Comparison of ENCODE assay signal across 20 mouse cellular contexts in the genomic region with DNA sequence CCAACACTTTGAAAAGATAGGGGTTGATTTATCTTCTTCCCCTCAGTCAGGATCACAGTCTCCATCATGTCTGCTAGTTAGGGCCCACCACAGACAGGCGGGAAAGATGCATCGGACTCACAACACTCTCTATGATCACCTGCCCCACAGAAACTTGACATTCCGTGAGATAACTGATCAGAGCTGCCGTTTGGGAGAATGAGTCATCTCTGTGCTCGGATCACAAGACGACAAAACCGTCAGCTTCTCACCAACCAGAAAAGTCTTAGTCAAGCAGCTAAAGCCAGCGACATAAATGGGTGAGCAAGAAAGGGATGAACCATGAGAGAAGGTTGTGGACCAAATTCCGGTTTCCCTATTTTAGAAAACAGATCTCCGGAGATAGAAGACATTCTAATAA. TPM values are rescaled to one million over a fixed set of nuclear protein-coding genes. Genes with fewer than 3 reads are reported as not detected.
DNase-seq lines count a peak whose midpoint lies in the region; ATAC-seq lines count a peak whose summit lies in the region.
"Had no signal": no experiment of that assay in that cellular context is flagged by ENCODE, and none has a peak within 500 bp of the region (broad histone marks: within the 10 kb centered on the region; RNA-seq: fewer than 3 reads in every experiment).

No protein-coding gene starts in this region.

- H3K9ac ChIP-seq in hindbrain, embryonic 13.5 days, result no peak overlapping the region
- no peak overlapping the region for H3K9ac ChIP-seq in hindbrain, embryonic 12.5 days
- H3K9ac ChIP-seq in neural tube, embryonic 12.5 days, result no peak overlapping the region
- H3K9ac ChIP-seq in midbrain, embryonic 15.5 days, result no peak overlapping the region
- H3K9ac ChIP-seq: liver, embryonic 12.5 days; lung, embryonic 14.5 days had no signal

- peaks cover 58% of the 10 kb centered on the region for H3K4me1 ChIP-seq in hindbrain, embryonic 13.5 days (replicated peaks)
- peaks cover 49% of the 10 kb centered on the region for H3K4me1 ChIP-seq in hindbrain, embryonic 12.5 days
- peaks cover 53% of the 10 kb centered on the region for H3K4me1 ChIP-seq in neural tube, embryonic 12.5 days
- H3K4me1 ChIP-seq in midbrain, embryonic 15.5 days, result peaks cover 55% of the 10 kb centered on the region

- peaks cover 57% of the 10 kb centered on the region for H3K27me3 ChIP-seq in hindbrain, embryonic 13.5 days
- H3K27me3 ChIP-seq in hindbrain, embryonic 12.5 days, result peaks cover 49% of the 10 kb centered on the region
- H3K27me3 ChIP-seq in neural tube, embryonic 12.5 days (replicated peaks), result peaks cover 40% of the 10 kb centered on the region
- peaks cover 10% of the 10 kb centered on the region for H3K27me3 ChIP-seq in midbrain, embryonic 15.5 days (replicated peaks)

- peak overlapping the region; percentile 72; the same call in 1 of the 2 replicates for H3K27ac ChIP-seq in hindbrain, embryonic 13.5 days
- H3K27ac ChIP-seq in hindbrain, embryonic 12.5 days, result no peak overlapping the region
- H3K27ac ChIP-seq in neural tube, embryonic 12.5 days, result no peak overlapping the region
- H3K27ac ChIP-seq in midbrain, embryonic 15.5 days, result no peak overlapping the region
- H3K27ac ChIP-seq: embryonic facial prominence, embryonic 10.5 days; liver, embryonic 12.5 days; macrophage had no signal

- H3K9me3 ChIP-seq in hindbrain, embryonic 13.5 days, result no peaks in the 10 kb centered on the region
- no peaks in the 10 kb centered on the region for H3K9me3 ChIP-seq in hindbrain, embryonic 12.5 days (replicated peaks)
- H3K9me3 ChIP-seq in neural tube, embryonic 12.5 days, result no peaks in the 10 kb centered on the region
- H3K9me3 ChIP-seq in midbrain, embryonic 15.5 days, result no peaks in the 10 kb centered on the region
- H3K9me3 ChIP-seq: embryonic facial prominence, embryonic 10.5 days; G1E; liver, embryonic 12.5 days had no signal

- ATAC-seq in hindbrain, embryonic 13.5 days (ENCODE audit: low FRiP score), result no peak
- no peak for ATAC-seq in hindbrain, embryonic 12.5 days (ENCODE audit: low FRiP score)
- ATAC-seq in neural tube, embryonic 12.5 days (ENCODE audit: low FRiP score, low read depth), result no peak
- no peak for ATAC-seq in midbrain, embryonic 15.5 days (replicated peaks)
- no peak for ATAC-seq in megakaryocyte progenitor cell, adult 5-6 weeks (replicated peaks; ENCODE audit: poor library complexity)
- ATAC-seq: CD4-positive, CD25-positive, alpha-beta regulatory T cell, adult 4 months; forebrain, embryonic 14.5 days; inflammation-experienced regulatory T-cells, adult 6 months; liver, embryonic 12.5 days had no signal

- WGBS in hindbrain, embryonic 13.5 days, result 53% methylated on average over 10 of the region's 10 CpGs
- 49% methylated on average over 10 of the region's 10 CpGs for WGBS in hindbrain, embryonic 12.5 days
- 55% methylated on average over 10 of the region's 10 CpGs for WGBS in neural tube, embryonic 12.5 days
- WGBS in midbrain, embryonic 15.5 days, result 33% methylated on average over 10 of the region's 10 CpGs

- no peak overlapping the region for H3K4me2 ChIP-seq in hindbrain, embryonic 13.5 days
- no peak overlapping the region for H3K4me2 ChIP-seq in hindbrain, embryonic 12.5 days (replicated peaks)
- H3K4me2 ChIP-seq in neural tube, embryonic 12.5 days (replicated peaks), result peak overlapping the region; percentile 54; the same call in 1 of the 2 replicates
- H3K4me2 ChIP-seq in midbrain, embryonic 15.5 days, result 0 out of 2 replicates have a peak overlapping the region, but pooled peaks have one; percentile 1

- no peak for DNase-seq in neural tube, embryonic 10.5 days (ENCODE audit: extremely low spot score, low spot score)
- no peak for DNase-seq in right cerebral cortex, adult 2 months (ENCODE audit: low spot score in 2 of 2)
- DNase-seq: cerebellum, adult 18-20 months; kidney, adult 8-10 months; lung, embryonic 14.5 days; right cerebral cortex, postnatal 14 days; thymus, postnatal 25 days had no signal

- no peaks in the 10 kb centered on the region for H3K36me3 ChIP-seq in hindbrain, embryonic 13.5 days
- no peaks in the 10 kb centered on the region for H3K36me3 ChIP-seq in hindbrain, embryonic 12.5 days
- H3K36me3 ChIP-seq in neural tube, embryonic 12.5 days, result no peaks in the 10 kb centered on the region
- H3K36me3 ChIP-seq in midbrain, embryonic 15.5 days (replicated peaks), result no peaks in the 10 kb centered on the region
- H3K36me3 ChIP-seq: embryonic facial prominence, embryonic 10.5 days; G1E; liver, embryonic 12.5 days had no signal

- no peak overlapping the region for H3K4me3 ChIP-seq in hindbrain, embryonic 13.5 days
- no peak overlapping the region for H3K4me3 ChIP-seq in hindbrain, embryonic 12.5 days
- H3K4me3 ChIP-seq in neural tube, embryonic 12.5 days, result no peak overlapping the region
- no peak overlapping the region for H3K4me3 ChIP-seq in midbrain, embryonic 15.5 days
- H3K4me3 ChIP-seq: liver, embryonic 12.5 days had no signal

RNA-seq across cellular contexts. Expression of a gene that starts 3.8 kb away (rescaled TPM):
- polyA plus RNA-seq in hindbrain, embryonic 13.5 days (2015; fragmentation: Nextera tagmentation; extraction: Ambion mirVana), result 25.1 and 44.1 TPM in 2 replicates
- 22.8 and 28.7 TPM in 2 replicates for polyA plus RNA-seq in hindbrain, embryonic 12.5 days (2016; fragmentation: Nextera tagmentation; extraction: Ambion mirVana)
- 5.9 and 6.2 TPM in 2 replicates for polyA plus RNA-seq in neural tube, embryonic 12.5 days (2016; fragmentation: Nextera tagmentation; extraction: Ambion mirVana)
- 17.9 and 19.4 TPM in 2 replicates for polyA plus RNA-seq in midbrain, embryonic 15.5 days (2015; fragmentation: Nextera tagmentation; extraction: Ambion mirVana)
- total RNA-seq in megakaryocyte progenitor cell, adult 5-6 weeks (2015), result 12.8 and 14.4 TPM in 2 replicates
- 7.1 and 8.5 TPM in 2 replicates for total RNA-seq in megakaryocyte progenitor cell, adult 5-6 weeks (2017)
- polyA plus RNA-seq: CD4-positive, CD25-positive, alpha-beta regulatory T cell, adult 4 months; G1E; inflammation-experienced regulatory T-cells, adult 6 months had no signal

RNA-seq across cellular contexts. Expression of a gene that starts 21.5 kb away (rescaled TPM):
- 0.32 and 0.48 TPM in 2 replicates for polyA plus RNA-seq in hindbrain, embryonic 13.5 days (2015; fragmentation: Nextera tagmentation; extraction: Ambion mirVana)
- 0.15 and 0.39 TPM in 2 replicates for polyA plus RNA-seq in hindbrain, embryonic 12.5 days (2016; fragmentation: Nextera tagmentation; extraction: Ambion mirVana)
- polyA plus RNA-seq in neural tube, embryonic 12.5 days (2016; fragmentation: Nextera tagmentation; extraction: Ambion mirVana), result 0.20 and 0.24 TPM in 2 replicates
- 0.23 and 0.34 TPM in 2 replicates for polyA plus RNA-seq in midbrain, embryonic 15.5 days (2015; fragmentation: Nextera tagmentation; extraction: Ambion mirVana)
- not detected in 2 replicates for total RNA-seq in megakaryocyte progenitor cell, adult 5-6 weeks (2015)
- total RNA-seq in megakaryocyte progenitor cell, adult 5-6 weeks (2017), result 0.12 and 0.17 TPM in 2 replicates
- total RNA-seq: adrenal gland, adult 18-20 months had no signal
- polyA plus RNA-seq: G1E had no signal

RNA-seq across cellular contexts. Expression of a gene that starts 30.0 kb away (rescaled TPM):
- polyA plus RNA-seq in hindbrain, embryonic 13.5 days (2015; fragmentation: Nextera tagmentation; extraction: Ambion mirVana), result 35.4 and 42.4 TPM in 2 replicates
- 28.1 and 31.9 TPM in 2 replicates for polyA plus RNA-seq in hindbrain, embryonic 12.5 days (2016; fragmentation: Nextera tagmentation; extraction: Ambion mirVana)
- polyA plus RNA-seq in neural tube, embryonic 12.5 days (2016; fragmentation: Nextera tagmentation; extraction: Ambion mirVana), result 30.1 and 30.8 TPM in 2 replicates
- polyA plus RNA-seq in midbrain, embryonic 15.5 days (2015; fragmentation: Nextera tagmentation; extraction: Ambion mirVana), result 48.1 and 56.5 TPM in 2 replicates
- 13.0 and 15.4 TPM in 2 replicates for total RNA-seq in megakaryocyte progenitor cell, adult 5-6 weeks (2015)
- total RNA-seq in megakaryocyte progenitor cell, adult 5-6 weeks (2017), result 18.2 and 25.7 TPM in 2 replicates

RNA-seq across cellular contexts. Expression of a gene that starts 32.6 kb away (rescaled TPM):
- 4.4 and 6.0 TPM in 2 replicates for polyA plus RNA-seq in hindbrain, embryonic 13.5 days (2015; fragmentation: Nextera tagmentation; extraction: Ambion mirVana)
- polyA plus RNA-seq in hindbrain, embryonic 12.5 days (2016; fragmentation: Nextera tagmentation; extraction: Ambion mirVana), result 2.7 and 4.2 TPM in 2 replicates
- polyA plus RNA-seq in neural tube, embryonic 12.5 days (2016; fragmentation: Nextera tagmentation; extraction: Ambion mirVana), result 5.4 and 7.6 TPM in 2 replicates
- 3.4 and 11.6 TPM in 2 replicates for polyA plus RNA-seq in midbrain, embryonic 15.5 days (2015; fragmentation: Nextera tagmentation; extraction: Ambion mirVana)
- 0.94 and 2.3 TPM in 2 replicates for total RNA-seq in megakaryocyte progenitor cell, adult 5-6 weeks (2015)
- total RNA-seq in megakaryocyte progenitor cell, adult 5-6 weeks (2017), result not detected in 2 replicates
- total RNA-seq: G1E had no signal
- polyA plus RNA-seq: inflammation-experienced regulatory T-cells, adult 6 months; macrophage had no signal

RNA-seq across cellular contexts. Expression of a gene that starts 41.8 kb away (rescaled TPM):
- polyA plus RNA-seq in hindbrain, embryonic 13.5 days (2015; fragmentation: Nextera tagmentation; extraction: Ambion mirVana), result 4.9 and 7.9 TPM in 2 replicates
- 2.4 and 4.2 TPM in 2 replicates for polyA plus RNA-seq in hindbrain, embryonic 12.5 days (2016; fragmentation: Nextera tagmentation; extraction: Ambion mirVana)
- polyA plus RNA-seq in neural tube, embryonic 12.5 days (2016; fragmentation: Nextera tagmentation; extraction: Ambion mirVana), result 6.5 and 7.8 TPM in 2 replicates
- polyA plus RNA-seq in midbrain, embryonic 15.5 days (2015; fragmentation: Nextera tagmentation; extraction: Ambion mirVana), result 0.24 and 0.37 TPM in 2 replicates
- not detected in 2 replicates for total RNA-seq in megakaryocyte progenitor cell, adult 5-6 weeks (2015)
- not detected in 2 replicates for total RNA-seq in megakaryocyte progenitor cell, adult 5-6 weeks (2017)
- total RNA-seq: G1E had no signal
- polyA plus RNA-seq: CD4-positive, CD25-positive, alpha-beta regulatory T cell, adult 4 months; G1E; inflammation-experienced regulatory T-cells, adult 6 months; macrophage had no signal

Comparison
In these comparisons a context has a peak if more than half of its experiments do, and no peak if none do; other contexts are left out.
1. H3K4me2 ChIP-seq: peak in neural tube, embryonic 12.5 days (single experiment) and midbrain, embryonic 15.5 days (single experiment); none in hindbrain, embryonic 13.5 days (single experiment) and hindbrain, embryonic 12.5 days (single experiment).